ENCODE assay signal across 12 mouse cellular contexts in genomic region chr10:81335393-81336340, GRCm38 (mm10). TPM values are rescaled to one million over a fixed set of nuclear protein-coding genes. Genes with fewer than 3 reads are reported as not detected.
A peak's percentile ranks its signal among the peaks of the same experiment; 100 is the strongest.
DNase-seq lines count a peak whose midpoint lies in the region; ATAC-seq and TF ChIP-seq lines count a peak whose summit lies in the region.
"Had no signal": no experiment of that assay in that cellular context is flagged by ENCODE, and none has a peak within 500 bp of the region (broad histone marks: within the 10 kb centered on the region; RNA-seq: fewer than 3 reads in every experiment).

No protein-coding gene starts in this region.

- H3K27me3 ChIP-seq in kidney, postnatal 0 days (ENCODE audit: insufficient read depth, low read length), result no peaks in the 10 kb centered on the region
- H3K27me3 ChIP-seq in kidney, adult 2 months (replicated peaks; ENCODE audit: control insufficient read depth, insufficient read depth, low read length), result no peaks in the 10 kb centered on the region
- H3K27me3 ChIP-seq in hindbrain, embryonic 10.5 days (ENCODE audit: insufficient read depth, poor library complexity, severe bottlenecking), result peaks cover 85% of the 10 kb centered on the region
- H3K27me3 ChIP-seq in midbrain, embryonic 16.5 days (ENCODE audit: control insufficient read depth, insufficient read depth, low read depth, low read length), result peaks cover 18% of the 10 kb centered on the region
- H3K27me3 ChIP-seq: Patski had no signal

- H3K4me3 ChIP-seq in kidney, postnatal 0 days (replicated peaks; ENCODE audit: low read depth, low read length), result no peak overlapping the region
- H3K4me3 ChIP-seq in kidney, adult 2 months (ENCODE audit: insufficient read depth, low read depth, low read length), result no peak overlapping the region
- peak overlapping the region; percentile 27 for H3K4me3 ChIP-seq in hindbrain, embryonic 10.5 days
- no peak overlapping the region for H3K4me3 ChIP-seq in midbrain, embryonic 16.5 days (ENCODE audit: low read depth, low read length)
- H3K4me3 ChIP-seq: hindbrain, embryonic 15.5 days had no signal

- peaks cover 20% of the 10 kb centered on the region; the same call in 1 of the 2 replicates for H3K4me1 ChIP-seq in kidney, postnatal 0 days (replicated peaks; ENCODE audit: insufficient read depth, low read length)
- no peaks in the 10 kb centered on the region for H3K4me1 ChIP-seq in kidney, adult 2 months (ENCODE audit: control insufficient read depth, insufficient read depth, low read length)
- H3K4me1 ChIP-seq in hindbrain, embryonic 10.5 days (replicated peaks), result peaks cover 52% of the 10 kb centered on the region
- no peaks in the 10 kb centered on the region for H3K4me1 ChIP-seq in midbrain, embryonic 16.5 days (ENCODE audit: control insufficient read depth, insufficient read depth, low read length)
- H3K4me1 ChIP-seq: hindbrain, embryonic 15.5 days had no signal

- H3K9ac ChIP-seq in kidney, postnatal 0 days (ENCODE audit: low read depth, low read length), result no peak overlapping the region
- H3K9ac ChIP-seq in midbrain, embryonic 16.5 days (ENCODE audit: low read depth, low read length), result peak overlapping the region; percentile 25; the same call in 1 of the 2 replicates
- H3K9ac ChIP-seq: hindbrain, embryonic 15.5 days had no signal

- H3K9me3 ChIP-seq in kidney, postnatal 0 days (replicated peaks; ENCODE audit: low read length), result no peaks in the 10 kb centered on the region
- no peaks in the 10 kb centered on the region for H3K9me3 ChIP-seq in hindbrain, embryonic 10.5 days
- no peaks in the 10 kb centered on the region for H3K9me3 ChIP-seq in midbrain, embryonic 16.5 days (replicated peaks; ENCODE audit: control insufficient read depth, low read length, poor library complexity, severe bottlenecking)
- H3K9me3 ChIP-seq: hindbrain, embryonic 15.5 days had no signal

- 53% methylated on average over 14 of the region's 19 CpGs for WGBS in kidney, postnatal 0 days
- 70% methylated on average over 19 of the region's 19 CpGs for WGBS in kidney, adult 2 months
- 33% methylated on average over 19 of the region's 19 CpGs for WGBS in hindbrain, embryonic 10.5 days
- 39% methylated on average over 17 of the region's 19 CpGs for WGBS in midbrain, embryonic 16.5 days

- DNase-seq in kidney, postnatal 0 days (ENCODE audit: low spot score), result peak; percentile 48
- DNase-seq in kidney, adult 2 months, result no peak
- DNase-seq in embryo, embryonic 9.5 days (ENCODE audit: extremely low spot score), result peak; percentile 74
- DNase-seq in hindbrain, embryonic 10.5 days (ENCODE audit: low spot score), result peak; percentile 61
- no peak for DNase-seq in left cerebral cortex, adult 8-10 months (ENCODE audit: low spot score in 2 of 2)
- DNase-seq in left cerebral cortex, postnatal 14 days (ENCODE audit: low spot score in 2 of 2), result no peak
- DNase-seq: cerebellum, adult 8-10 months had no signal

- TF ChIP-seq POLR2A in kidney, adult 2 months (IDR thresholded peaks at IDR 0.05; ENCODE audit: low read depth, low read length), result no peak

- no peaks in the 10 kb centered on the region for H3K36me3 ChIP-seq in kidney, postnatal 0 days (ENCODE audit: insufficient read depth, low read length)
- H3K36me3 ChIP-seq in kidney, adult 2 months (ENCODE audit: control insufficient read depth, insufficient read depth, low read length), result no peaks in the 10 kb centered on the region
- no peaks in the 10 kb centered on the region for H3K36me3 ChIP-seq in hindbrain, embryonic 10.5 days
- no peaks in the 10 kb centered on the region for H3K36me3 ChIP-seq in midbrain, embryonic 16.5 days (ENCODE audit: control insufficient read depth, insufficient read depth, low read length)
- H3K36me3 ChIP-seq: hindbrain, embryonic 15.5 days had no signal

- TF ChIP-seq CTCF in kidney, postnatal 0 days (IDR thresholded peaks at IDR 0.05; ENCODE audit: low read depth), result peak; percentile 25; the same call in 1 of the 2 replicates
- no peak for TF ChIP-seq CTCF in kidney, adult 2 months (conservative IDR thresholded peaks at IDR 0.05; ENCODE audit: insufficient read depth, insufficient read length, low read depth, low read length)

- peak; percentile 23 for ATAC-seq in kidney, postnatal 0 days (replicated peaks; ENCODE audit: low FRiP score, low read depth)
- no peak for ATAC-seq in midbrain, embryonic 16.5 days
- no peak for ATAC-seq in granulocyte monocyte progenitor cell, adult 5-6 weeks (replicated peaks; ENCODE audit: poor library complexity, severe bottlenecking)
- ATAC-seq: Patski had no signal

- no peak overlapping the region for H3K4me2 ChIP-seq in kidney, postnatal 0 days (ENCODE audit: low read length)
- H3K4me2 ChIP-seq in midbrain, embryonic 16.5 days (ENCODE audit: low read length), result no peak overlapping the region
- H3K4me2 ChIP-seq: hindbrain, embryonic 15.5 days had no signal

- intact Hi-C loops in left cerebral cortex, postnatal 14 days (cut with DNase I), result no loop called here

- peak overlapping the region; percentile 66 for H3K27ac ChIP-seq in kidney, postnatal 0 days
- no peak overlapping the region for H3K27ac ChIP-seq in kidney, adult 2 months (ENCODE audit: insufficient read depth, low read depth, low read length)
- H3K27ac ChIP-seq in hindbrain, embryonic 10.5 days, result peak overlapping the region; percentile 83
- H3K27ac ChIP-seq in midbrain, embryonic 16.5 days (ENCODE audit: low read length), result no peak overlapping the region
- H3K27ac ChIP-seq: hindbrain, embryonic 15.5 days; macrophage had no signal

RNA-seq across cellular contexts. Expression of gene Tbxa2r, which starts 7.1 kb away (rescaled TPM):
- polyA plus RNA-seq in kidney, postnatal 0 days (2015; fragmentation: Nextera tagmentation; extraction: Ambion mirVana), result 16.1 and 17.5 TPM in 2 replicates
- polyA plus RNA-seq in kidney, adult 2 months (2012; rRNA removed), result 16.6 and 21.7 TPM in 2 replicates
- 3.3 and 3.6 TPM in 2 replicates for polyA plus RNA-seq in hindbrain, embryonic 10.5 days (2016; fragmentation: Nextera tagmentation; extraction: Ambion mirVana)
- 4.8 and 5.2 TPM in 2 replicates for polyA plus RNA-seq in midbrain, embryonic 16.5 days (2015; fragmentation: Nextera tagmentation; extraction: Ambion mirVana)
- not detected in 2 replicates for total RNA-seq in granulocyte monocyte progenitor cell, adult 5-6 weeks (2014; fragmentation: Nextera tagmentation)
- total RNA-seq in granulocyte monocyte progenitor cell, adult 5-6 weeks (2017), result 0.09 TPM in 1 of 2 replicates, not detected in the other
- 1 to 10 TPM in 2 of 4 experiments, under 1 TPM in 2; 0.63 to 1.3 (median 0.93) TPM for total RNA-seq in left cerebral cortex, adult 8-10 months (2022)
- total RNA-seq in left cerebral cortex, postnatal 14 days (2021), result 1 to 10 TPM; 1.3 to 1.5 TPM
- polyA plus RNA-seq: macrophage, Patski had no signal

RNA-seq across cellular contexts. Expression of gene Gipc3, which starts 7.4 kb away (rescaled TPM):
- 0.07 and 0.13 TPM in 2 replicates for polyA plus RNA-seq in kidney, postnatal 0 days (2015; fragmentation: Nextera tagmentation; extraction: Ambion mirVana)
- polyA plus RNA-seq in kidney, adult 2 months (2012; rRNA removed), result 1.4 and 1.5 TPM in 2 replicates
- polyA plus RNA-seq in hindbrain, embryonic 10.5 days (2016; fragmentation: Nextera tagmentation; extraction: Ambion mirVana), result not detected in 2 replicates
- polyA plus RNA-seq in midbrain, embryonic 16.5 days (2015; fragmentation: Nextera tagmentation; extraction: Ambion mirVana), result not detected in 2 replicates
- total RNA-seq in granulocyte monocyte progenitor cell, adult 5-6 weeks (2014; fragmentation: Nextera tagmentation), result not detected in 2 replicates
- not detected in 2 replicates for total RNA-seq in granulocyte monocyte progenitor cell, adult 5-6 weeks (2017)
- total RNA-seq in left cerebral cortex, adult 8-10 months (2022), result 1 to 10 TPM; 2.0 to 2.3 (median 2.2) TPM
- total RNA-seq in left cerebral cortex, postnatal 14 days (2021), result under 1 TPM; 0.51 to 0.97 TPM
- polyA plus RNA-seq: hindbrain, embryonic 15.5 days; macrophage had no signal

RNA-seq across cellular contexts. Expression of gene Hmg20b, which starts 14.6 kb away (rescaled TPM):
- polyA plus RNA-seq in kidney, postnatal 0 days (2015; fragmentation: Nextera tagmentation; extraction: Ambion mirVana), result 92.4 and 99.0 TPM in 2 replicates
- polyA plus RNA-seq in kidney, adult 2 months (2012; rRNA removed), result 66.4 and 82.1 TPM in 2 replicates
- 111 and 128 TPM in 2 replicates for polyA plus RNA-seq in hindbrain, embryonic 10.5 days (2016; fragmentation: Nextera tagmentation; extraction: Ambion mirVana)
- polyA plus RNA-seq in midbrain, embryonic 16.5 days (2015; fragmentation: Nextera tagmentation; extraction: Ambion mirVana), result 24.9 and 25.0 TPM in 2 replicates
- total RNA-seq in granulocyte monocyte progenitor cell, adult 5-6 weeks (2014; fragmentation: Nextera tagmentation), result 19.1 and 43.4 TPM in 2 replicates
- 29.8 and 35.5 TPM in 2 replicates for total RNA-seq in granulocyte monocyte progenitor cell, adult 5-6 weeks (2017)
- 10 to 100 TPM; 20.2 to 31.9 (median 27.2) TPM for total RNA-seq in left cerebral cortex, adult 8-10 months (2022)
- total RNA-seq in left cerebral cortex, postnatal 14 days (2021), result 10 to 100 TPM; 21.4 to 23.3 TPM

RNA-seq across cellular contexts. Expression of gene Cactin, which starts 14.8 kb away (rescaled TPM):
- 24.5 and 26.4 TPM in 2 replicates for polyA plus RNA-seq in kidney, postnatal 0 days (2015; fragmentation: Nextera tagmentation; extraction: Ambion mirVana)
- 23.7 and 24.5 TPM in 2 replicates for polyA plus RNA-seq in kidney, adult 2 months (2012; rRNA removed)
- polyA plus RNA-seq in hindbrain, embryonic 10.5 days (2016; fragmentation: Nextera tagmentation; extraction: Ambion mirVana), result 53.2 and 58.8 TPM in 2 replicates
- polyA plus RNA-seq in midbrain, embryonic 16.5 days (2015; fragmentation: Nextera tagmentation; extraction: Ambion mirVana), result 27.6 and 28.3 TPM in 2 replicates
- 16.2 and 16.3 TPM in 2 replicates for total RNA-seq in granulocyte monocyte progenitor cell, adult 5-6 weeks (2014; fragmentation: Nextera tagmentation)
- 19.4 and 26.5 TPM in 2 replicates for total RNA-seq in granulocyte monocyte progenitor cell, adult 5-6 weeks (2017)
- 10 to 100 TPM; 27.7 to 30.9 (median 29.2) TPM for total RNA-seq in left cerebral cortex, adult 8-10 months (2022)
- 10 to 100 TPM; 25.1 to 27.2 TPM for total RNA-seq in left cerebral cortex, postnatal 14 days (2021)

RNA-seq across cellular contexts. Expression of gene Mfsd12, which starts 21.6 kb away (rescaled TPM):
- 11.3 and 11.6 TPM in 2 replicates for polyA plus RNA-seq in kidney, postnatal 0 days (2015; fragmentation: Nextera tagmentation; extraction: Ambion mirVana)
- polyA plus RNA-seq in kidney, adult 2 months (2012; rRNA removed), result 23.4 and 28.1 TPM in 2 replicates
- polyA plus RNA-seq in hindbrain, embryonic 10.5 days (2016; fragmentation: Nextera tagmentation; extraction: Ambion mirVana), result 9.2 and 12.9 TPM in 2 replicates
- 17.2 and 18.1 TPM in 2 replicates for polyA plus RNA-seq in midbrain, embryonic 16.5 days (2015; fragmentation: Nextera tagmentation; extraction: Ambion mirVana)
- total RNA-seq in granulocyte monocyte progenitor cell, adult 5-6 weeks (2014; fragmentation: Nextera tagmentation), result 12.0 and 17.5 TPM in 2 replicates
- total RNA-seq in granulocyte monocyte progenitor cell, adult 5-6 weeks (2017), result 10.8 and 11.5 TPM in 2 replicates
- total RNA-seq in left cerebral cortex, adult 8-10 months (2022), result 10 to 100 TPM; 36.8 to 42.2 (median 37.9) TPM
- 10 to 100 TPM; 37.8 to 38.9 TPM for total RNA-seq in left cerebral cortex, postnatal 14 days (2021)

Comparison
In these comparisons a context has a peak if more than half of its experiments do, and no peak if none do; other contexts are left out.
1. DNase-seq: peak in kidney, postnatal 0 days (single experiment), embryo, embryonic 9.5 days (single experiment) and hindbrain, embryonic 10.5 days (single experiment); none in kidney, adult 2 months (single experiment), left cerebral cortex, adult 8-10 months (0 of 2) and left cerebral cortex, postnatal 14 days (0 of 2).
2. H3K27ac ChIP-seq: peak in kidney, postnatal 0 days (single experiment) and hindbrain, embryonic 10.5 days (single experiment); none in kidney, adult 2 months (single experiment) and midbrain, embryonic 16.5 days (single experiment).